Mouse (Mus musculus) cortical plate, adult 2 months (tissue): ENCODE results near the gene Cfap299.

Experiments
- CTCF ChIP-seq: fragments of 200-500 bp; IDR thresholded peaks from 2 replicates; pipeline ENCODE4 v1.5.1; 2011; ENCODE audit warnings: mild to moderate bottlenecking, control low read depth, low read length; ENCODE audit not compliant: insufficient read depth; ENCODE audit errors: extremely low read depth
- POLR2A ChIP-seq: fragments of 200-500 bp; IDR thresholded peaks from 2 replicates; pipeline ENCODE4 v1.6.1; 2011; ENCODE audit warnings: mild to moderate bottlenecking, low read length, control low read depth; ENCODE audit not compliant: insufficient read depth; ENCODE audit errors: extremely low read depth

DNA sequence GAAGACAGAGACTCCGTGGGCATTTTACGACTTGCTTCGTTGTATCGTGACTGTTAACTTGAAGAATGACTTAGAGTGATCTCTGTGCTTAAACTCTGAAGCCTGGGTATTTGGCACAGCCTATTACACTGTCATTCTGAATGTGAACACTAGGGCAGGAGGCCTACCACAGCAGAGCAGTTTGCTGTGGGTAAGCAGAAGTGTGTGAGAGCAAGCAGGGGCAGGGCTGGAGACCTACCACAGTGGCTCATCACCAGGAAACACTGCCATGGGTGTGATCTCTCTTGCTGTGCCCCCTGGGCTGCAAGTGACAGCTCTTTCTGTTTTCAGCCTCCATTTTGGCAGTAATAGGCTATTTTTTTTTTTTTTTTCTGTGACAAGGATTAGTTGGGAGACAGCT lies 39.7 kb downstream of the Cfap299 start:
- TF ChIP-seq CTCF (no peak), POLR2A (no peak)
